Mouse (Mus musculus) 3134 (cell line): Measurements from ENCODE around the gene Lrrc75a.

Experiments used
- DNase-seq: peaks from one replicate; pipeline ENCODE4 v3.0.0-alpha.2; 2011; ENCODE audit warnings: low spot score; ENCODE audit not compliant: insufficient read length; ENCODE audit errors: extremely low read depth

Gene Lrrc75a

GRCm38 (mm10) chr11:62622850-62623249 lies 25.5 kb downstream of the Lrrc75a start:
- DNase-seq, result no peak

GRCm38 (mm10) chr11:62621586-62622283 lies 26.6 kb downstream of the Lrrc75a start:
- DNase-seq, result no peak

- DNase-seq, result no peak
These were observed 27.2 kb downstream of the Lrrc75a start for GRCm38 (mm10) chr11:62621079-62621478.

GRCm38 (mm10) chr11:62615456-62615855 lies 32.9 kb downstream of the Lrrc75a start:
- no peak for DNase-seq

- DNase-seq, result no peak
These were observed 33.4 kb downstream of the Lrrc75a start for GRCm38 (mm10) chr11:62614876-62615410.

- peak; percentile 81 for DNase-seq
These were observed 34.5 kb downstream of the Lrrc75a start for GRCm38 (mm10) chr11:62613657-62614365.

- DNase-seq, result no peak
These were observed 35.7 kb downstream of the Lrrc75a start for GRCm38 (mm10) chr11:62612604-62613003.

GRCm38 (mm10) chr11:62610304-62610703 lies 38.0 kb downstream of the Lrrc75a start:
- no peak for DNase-seq

GRCm38 (mm10) chr11:62608826-62609675 lies 39.3 kb downstream of the Lrrc75a start:
- DNase-seq, result no peak

- DNase-seq, result no peak
These were observed 40.4 kb downstream of the Lrrc75a start for GRCm38 (mm10) chr11:62607952-62608201.

- DNase-seq, result no peak
These were observed 41.0 kb downstream of the Lrrc75a start for GRCm38 (mm10) chr11:62607170-62607951.

- DNase-seq, result peak; percentile 57
These were observed 41.8 kb downstream of the Lrrc75a start for GRCm38 (mm10) chr11:62606299-62607169.

- peak; percentile 62 for DNase-seq
These were observed 42.6 kb downstream of the Lrrc75a start for GRCm38 (mm10) chr11:62605619-62606298.

GRCm38 (mm10) chr11:62604886-62605618 lies 43.3 kb downstream of the Lrrc75a start:
- no peak for DNase-seq

GRCm38 (mm10) chr11:62604123-62604706 lies 44.1 kb downstream of the Lrrc75a start:
- no peak for DNase-seq

GRCm38 (mm10) chr11:62603312-62604056 lies 44.8 kb downstream of the Lrrc75a start:
- DNase-seq, result peak; percentile 40

- peak; percentile 99 for DNase-seq
These were observed 45.6 kb downstream of the Lrrc75a start for GRCm38 (mm10) chr11:62602619-62603311.
